Mouse (Mus musculus) CH12.LX (cell line): Measurements from ENCODE around the gene Snrk.

Source experiments
- BHLHE40 ChIP-seq: IDR thresholded peaks from 2 replicates; pipeline ENCODE4 v1.6.1; 2011; ENCODE audit warnings: mild to moderate bottlenecking, low read depth, low read length, improper control_type of control experiment
- CHD2 ChIP-seq: IDR thresholded peaks from 2 replicates; pipeline ENCODE4 v1.6.1; 2011; ENCODE audit warnings: low read length, improper control_type of control experiment
- CTCF ChIP-seq, 2 experiments: IDR thresholded peaks in 1 of 2; conservative IDR thresholded peaks in 1 of 2; 2 replicates each; pipeline ENCODE4 v1.5.1; 2011 to 2012; ENCODE audit warnings: low read depth in 2 of 2, low read length in 2 of 2, improper control_type of control experiment in 1 of 2, inconsistent platforms in 1 of 2, mild to moderate bottlenecking in 1 of 2, moderate library complexity in 1 of 2
- EP300 ChIP-seq: IDR thresholded peaks from 2 replicates; pipeline ENCODE4 v1.6.1; 2011; ENCODE audit warnings: low read length, improper control_type of control experiment
- HCFC1 ChIP-seq: IDR thresholded peaks from 2 replicates; pipeline ENCODE4 v1.6.1; 2012; ENCODE audit warnings: low read depth, mild to moderate bottlenecking, inconsistent platforms, low read length, improper control_type of control experiment
- MAFK ChIP-seq: IDR thresholded peaks from 2 replicates; pipeline ENCODE4 v1.6.1; 2011; ENCODE audit warnings: low read length, improper control_type of control experiment; ENCODE audit not compliant: insufficient replicate concordance
- MEF2A ChIP-seq: IDR thresholded peaks from 2 replicates; pipeline ENCODE4 v1.6.1; 2014; ENCODE audit warnings: low read depth, mild to moderate bottlenecking, inconsistent platforms, low read length, improper control_type of control experiment, borderline replicate concordance
- MYC ChIP-seq: IDR thresholded peaks from 2 replicates; pipeline ENCODE4 v1.6.1; 2011; ENCODE audit warnings: low read depth, mild to moderate bottlenecking, improper control_type of control experiment, low read length
- POLR2A ChIP-seq: IDR thresholded peaks from 2 replicates; pipeline ENCODE4 v1.6.1; 2011; ENCODE audit warnings: low read depth, mild to moderate bottlenecking, improper control_type of control experiment, low read length
- SMC3 ChIP-seq: IDR thresholded peaks from 2 replicates; pipeline ENCODE4 v1.6.1; 2011; ENCODE audit warnings: low read depth, low read length, improper control_type of control experiment
- TBP ChIP-seq: conservative IDR thresholded peaks from 2 replicates; pipeline ENCODE4 v1.6.1; 2011; ENCODE audit warnings: low read depth, low read length, improper control_type of control experiment
- UBTF ChIP-seq: IDR thresholded peaks from 2 replicates; pipeline ENCODE4 v1.6.1; 2012; ENCODE audit warnings: low read depth, mild to moderate bottlenecking, inconsistent platforms, low read length, improper control_type of control experiment, moderate library complexity
- ZKSCAN1 ChIP-seq: IDR thresholded peaks from 2 replicates; pipeline ENCODE4 v1.6.1; 2012; ENCODE audit warnings: low read depth, inconsistent platforms, low read length, improper control_type of control experiment, borderline replicate concordance

- no peak for TF ChIP-seq CTCF (conservative IDR thresholded peaks at IDR 0.05 in 1 of 2, IDR thresholded peaks at IDR 0.05 in 1 of 2; ENCODE audit: low read depth in 2 of 2, low read length in 2 of 2)
- no peak for TF ChIP-seq MYC
- no peak for TF ChIP-seq HCFC1
- no peak for TF ChIP-seq SMC3
- no peak for TF ChIP-seq TBP
- TF ChIP-seq MEF2A = no peak
- TF ChIP-seq POLR2A = no peak
- TF ChIP-seq EP300 = no peak
- no peak for TF ChIP-seq ZKSCAN1
- TF ChIP-seq MAFK = no peak
- TF ChIP-seq CHD2 = no peak
- no peak for TF ChIP-seq BHLHE40
- TF ChIP-seq UBTF = no peak
Observed at GRCm38 (mm10) chr9:122148356-122148755, 31.3 kb downstream of the Snrk start.
